ENCODE assay signal across 24 mouse cellular contexts in the genomic region with DNA sequence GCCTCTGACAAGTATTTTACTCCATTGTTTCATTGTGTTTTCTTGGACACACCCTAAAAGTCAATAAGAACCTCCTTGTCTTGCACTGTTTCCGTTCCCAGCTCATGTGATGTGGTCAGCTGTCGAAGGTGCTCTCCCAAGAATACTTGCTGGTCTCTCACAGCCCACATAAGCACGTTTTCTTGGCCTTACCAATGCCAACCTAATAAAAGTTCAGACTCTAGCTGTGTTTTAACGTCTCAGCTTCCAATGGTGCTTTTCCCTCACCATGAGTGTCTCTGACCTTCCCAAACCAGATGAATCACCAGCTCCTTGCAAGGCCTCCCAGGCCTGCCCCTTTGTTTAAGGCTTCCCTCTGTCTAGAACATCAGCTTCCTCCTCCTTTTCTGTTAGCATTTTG. TPM values are rescaled to one million over a fixed set of nuclear protein-coding genes. Genes with fewer than 3 reads are reported as not detected.
DNase-seq lines count a peak whose midpoint lies in the region; ATAC-seq and TF ChIP-seq lines count a peak whose summit lies in the region.
"Had no signal": no experiment of that assay in that cellular context is flagged by ENCODE, and none has a peak within 500 bp of the region (broad histone marks: within the 10 kb centered on the region; RNA-seq: fewer than 3 reads in every experiment).

No protein-coding gene starts in this region.

- no peaks in the 10 kb centered on the region for H3K79me2 ChIP-seq in myocyte (ENCODE audit: control insufficient read depth, insufficient read depth)

- no peak overlapping the region for H3K27ac ChIP-seq in lung, embryonic 16.5 days (ENCODE audit: low read length)
- peak overlapping the region; percentile 94 for H3K27ac ChIP-seq in bone marrow macrophage, adult 2 months (ENCODE audit: insufficient read depth, low read depth, low read length)
- H3K27ac ChIP-seq: forebrain, embryonic 10.5 days; hindbrain, embryonic 15.5 days; limb, embryonic 10.5 days; midbrain, embryonic 10.5 days had no signal

- no peak overlapping the region for H3K4me3 ChIP-seq in lung, embryonic 16.5 days (ENCODE audit: low read length)
- no peak overlapping the region for H3K4me3 ChIP-seq in lung, adult 2 months (replicated peaks; ENCODE audit: extremely low read depth, low read depth, low read length)
- no peak overlapping the region for H3K4me3 ChIP-seq in bone marrow macrophage, adult 2 months (ENCODE audit: insufficient read depth, low read length)
- H3K4me3 ChIP-seq in myocyte: no peak overlapping the region
- H3K4me3 ChIP-seq: forebrain, embryonic 10.5 days; hindbrain, embryonic 15.5 days; limb, embryonic 10.5 days; midbrain, embryonic 10.5 days had no signal

- H3ac ChIP-seq in myocyte (ENCODE audit: control insufficient read depth, insufficient read length): no peak overlapping the region

- H3K27me3 ChIP-seq in lung, embryonic 16.5 days (ENCODE audit: control insufficient read depth, insufficient read depth, low read depth, low read length): no peaks in the 10 kb centered on the region
- H3K27me3 ChIP-seq in myocyte (ENCODE audit: control insufficient read depth, insufficient read depth, insufficient read length): no peaks in the 10 kb centered on the region
- H3K27me3 ChIP-seq: hindbrain, embryonic 15.5 days had no signal

- TF ChIP-seq POLR2A in lung, adult 2 months (IDR thresholded peaks at IDR 0.05; ENCODE audit: borderline replicate concordance, extremely low read depth, low read depth, low read length): no peak
- no peak for TF ChIP-seq POLR2A in bone marrow macrophage, adult 2 months (IDR thresholded peaks at IDR 0.05; ENCODE audit: borderline replicate concordance, low read depth, low read length)
- TF ChIP-seq POLR2A in myocyte (IDR thresholded peaks at IDR 0.05; ENCODE audit: insufficient read length, low read depth): no peak

- H3K9me3 ChIP-seq in lung, embryonic 16.5 days (ENCODE audit: control insufficient read depth, low read length): no peaks in the 10 kb centered on the region
- H3K9me3 ChIP-seq: forebrain, embryonic 10.5 days; G1E; hindbrain, embryonic 15.5 days; limb, embryonic 10.5 days; midbrain, embryonic 10.5 days had no signal

- no peak for TF ChIP-seq CTCF in lung, adult 2 months (IDR thresholded peaks at IDR 0.05; ENCODE audit: insufficient read depth, low read length)
- no peak for TF ChIP-seq CTCF in bone marrow macrophage, adult 2 months (IDR thresholded peaks at IDR 0.05; ENCODE audit: low read depth, low read length)

- H3K9ac ChIP-seq in lung, embryonic 16.5 days (ENCODE audit: low read length): no peak overlapping the region
- H3K9ac ChIP-seq: forebrain, postnatal 0 days; hindbrain, embryonic 15.5 days had no signal

- H3K36me3 ChIP-seq in lung, embryonic 16.5 days (ENCODE audit: control insufficient read depth, insufficient read depth, low read length): no peaks in the 10 kb centered on the region
- H3K36me3 ChIP-seq in myocyte (ENCODE audit: control insufficient read depth, insufficient read depth): no peaks in the 10 kb centered on the region
- H3K36me3 ChIP-seq: forebrain, embryonic 10.5 days; G1E; hindbrain, embryonic 15.5 days; limb, embryonic 10.5 days; midbrain, embryonic 10.5 days had no signal

- 62% methylated on average over 4 of the region's 4 CpGs for WGBS in lung, embryonic 16.5 days
- WGBS in lung, adult 2 months: 55% methylated on average over 4 of the region's 4 CpGs

- no peak overlapping the region for H3K4me2 ChIP-seq in lung, embryonic 16.5 days (ENCODE audit: low read depth, low read length)
- peak overlapping the region; percentile 10 for H3K4me2 ChIP-seq in myocyte (ENCODE audit: low read depth)
- H3K4me2 ChIP-seq: hindbrain, embryonic 15.5 days; liver, embryonic 11.5 days had no signal

- intact Hi-C loops in left cerebral cortex, postnatal 14 days (cut with DNase I): no loop called here

- H3K4me1 ChIP-seq in lung, embryonic 16.5 days (replicated peaks; ENCODE audit: control insufficient read depth, insufficient read depth, low read length): peaks cover 7% of the 10 kb centered on the region
- peaks cover 3% of the 10 kb centered on the region; the same call in 1 of the 2 replicates for H3K4me1 ChIP-seq in lung, adult 2 months (ENCODE audit: control insufficient read depth, insufficient read depth, low read length)
- peaks cover 33% of the 10 kb centered on the region for H3K4me1 ChIP-seq in bone marrow macrophage, adult 2 months (ENCODE audit: control insufficient read depth, insufficient read depth, low read length)
- H3K4me1 ChIP-seq: forebrain, embryonic 10.5 days; hindbrain, embryonic 15.5 days; limb, embryonic 10.5 days; midbrain, embryonic 10.5 days had no signal

- ATAC-seq in lung, embryonic 16.5 days (ENCODE audit: low read depth): 0 out of 2 replicates have a peak, but pooled peaks have one; percentile 27
- ATAC-seq in frontal cortex, adult (ENCODE audit: low TSS enrichment): no peak
- ATAC-seq: CD4-positive, CD25-positive, alpha-beta regulatory T cell, adult 4 months; forebrain, postnatal 0 days had no signal

- no peak for DNase-seq in lung, adult 2 months
- no peak for DNase-seq in kidney, adult 11 months
- no peak for DNase-seq in left cerebral cortex, postnatal 14 days (ENCODE audit: low spot score in 2 of 2)
- DNase-seq: adrenal gland, postnatal 10 days; cerebellum, adult 2 months; forebrain, postnatal 0 days; heart, postnatal 4 days; kidney, adult 2 months; kidney, postnatal 10 days; lung, adult 18-20 months; lung, postnatal 36 days; retina, postnatal 1 day; thymus, adult 18-20 months had no signal

TF ChIP-seq in myocyte, 11 proteins besides CTCF, POLR2A, EP300 and RAD21:
- TF ChIP-seq USF1 (IDR thresholded peaks at IDR 0.05; ENCODE audit: low read depth): peak; percentile 36
- TF ChIP-seq MYOD1 (IDR thresholded peaks at IDR 0.05; ENCODE audit: control insufficient read depth in 1 of 3, insufficient read length in 2 of 3, low read depth in 2 of 3): peak in 1 of 3 experiments; percentile 53
- no peak for TF ChIP-seq CEBPB (IDR thresholded peaks at IDR 0.05; ENCODE audit: insufficient read depth, poor library complexity, severe bottlenecking)

RNA-seq across cellular contexts. Expression of a gene that starts 28.2 kb away (rescaled TPM):
- 38.1 and 42.4 TPM in 2 replicates for polyA plus RNA-seq in lung, embryonic 16.5 days (2015; fragmentation: Nextera tagmentation; extraction: Ambion mirVana)
- 15.2 and 17.5 TPM in 2 replicates for polyA plus RNA-seq in lung, adult 2 months (2012; rRNA removed)
- 125 and 136 TPM in 2 replicates for polyA plus RNA-seq in bone marrow macrophage, adult 2 months (2012; ENCODE audit: insufficient read depth, insufficient read length, missing spikeins)
- polyA plus RNA-seq in myocyte (2012; fragmentation: generic; extraction: Trizol): 16.0 TPM
- total RNA-seq in left cerebral cortex, postnatal 14 days (2021): 10 to 100 TPM; 25.0 to 26.7 TPM
